Mouse (Mus musculus): ENCODE measurements around the gene Slc25a42.
A peak's percentile ranks its signal among the peaks of the same experiment; 100 is the strongest.

Slc25a42 gene

GRCm38 (mm10) chr8:70170748-70171147, 41.4 kb downstream of the Slc25a42 start:
- DNase-seq (ENCODE audit: low spot score in 2 of 2), result no peak

- no peak for DNase-seq (ENCODE audit: low spot score in 2 of 2)
These were observed 42.0 kb downstream of the Slc25a42 start for GRCm38 (mm10) chr8:70170116-70170515.

- DNase-seq (ENCODE audit: low spot score in 2 of 2), result peak; percentile 73 to 94
These were observed 45.5 kb downstream of the Slc25a42 start for GRCm38 (mm10) chr8:70166504-70167110.

- DNase-seq (ENCODE audit: low spot score in 2 of 2), result no peak
These were observed 48.8 kb downstream of the Slc25a42 start for GRCm38 (mm10) chr8:70163316-70163715.

GRCm38 (mm10) chr8:70160015-70160414, 52.1 kb downstream of the Slc25a42 start:
- peak; percentile 51 to 71 for DNase-seq (ENCODE audit: low spot score in 2 of 2)

GRCm38 (mm10) chr8:70159211-70159610, 52.9 kb downstream of the Slc25a42 start:
- no peak for DNase-seq (ENCODE audit: low spot score in 2 of 2)

- DNase-seq (ENCODE audit: low spot score in 2 of 2), result peak; percentile 79 to 85
These were observed 53.8 kb downstream of the Slc25a42 start for GRCm38 (mm10) chr8:70158069-70158853.

GRCm38 (mm10) chr8:70157240-70157800, 54.8 kb downstream of the Slc25a42 start:
- no peak for DNase-seq (ENCODE audit: low spot score in 2 of 2)

- DNase-seq (ENCODE audit: low spot score in 2 of 2), result peak; percentile 80 to 89
These were observed 59.4 kb downstream of the Slc25a42 start for GRCm38 (mm10) chr8:70152537-70153257.

GRCm38 (mm10) chr8:70150158-70150557, 61.9 kb downstream of the Slc25a42 start:
- DNase-seq (ENCODE audit: low spot score in 2 of 2), result no peak

- no peak for DNase-seq (ENCODE audit: low spot score in 2 of 2)
These were observed 64.2 kb downstream of the Slc25a42 start for GRCm38 (mm10) chr8:70147678-70148607.

GRCm38 (mm10) chr8:70139981-70140380, 72.1 kb downstream of the Slc25a42 start:
- DNase-seq (ENCODE audit: low spot score in 2 of 2), result no peak

GRCm38 (mm10) chr8:70139026-70139857, 72.9 kb downstream of the Slc25a42 start, which contains the start of the genes Rfxank, Borcs8 and Mef2b:
Gene Rfxank, minus strand, starts transcription at chr8:70139154.
Gene Borcs8, plus strand, starts transcription at chr8:70139499.
Gene Mef2b, plus strand, starts transcription at chr8:70139711.
- DNase-seq (ENCODE audit: low spot score in 2 of 2), result peak; percentile 99

- no peak for DNase-seq (ENCODE audit: low spot score in 2 of 2)
These were observed 74.2 kb downstream of the Slc25a42 start for GRCm38 (mm10) chr8:70137890-70138289.

GRCm38 (mm10) chr8:70136591-70136990, 75.5 kb downstream of the Slc25a42 start:
- DNase-seq (ENCODE audit: low spot score in 2 of 2), result no peak

- no peak for DNase-seq (ENCODE audit: low spot score in 2 of 2)
These were observed 77.2 kb downstream of the Slc25a42 start for GRCm38 (mm10) chr8:70134931-70135330.
